Mouse (Mus musculus): Measurements from ENCODE around the gene Wdr89. TPM values are rescaled to one million over a fixed set of nuclear protein-coding genes. Genes with fewer than 3 reads are reported as not detected.
"Not testable (repeated sequence)": the region's sequence is repeated elsewhere in the genome, so short reads cannot be mapped to it uniquely, and the experiment has no call there.

Gene Wdr89
- polyA plus RNA-seq, 1 experiment from 2014 or later: 4.3 TPM

- Histone ChIP-seq H3K27me3 (replicated peaks; ENCODE audit: control insufficient read depth, insufficient read depth, low read length) (no peaks in the 10 kb centered on the region), H3K36me3 (ENCODE audit: control insufficient read depth, insufficient read depth) (no peaks in the 10 kb centered on the region), H3K4me2 (replicated peaks; ENCODE audit: low read depth) (no peak overlapping the region), H3K9me3 (ENCODE audit: control insufficient read depth) (no peaks in the 10 kb centered on the region), H3K4me3 (ENCODE audit: low read depth, low read length) (no peak overlapping the region), H3K9ac (ENCODE audit: low read depth, low read length) (no peak overlapping the region), H3K4me1 (replicated peaks; ENCODE audit: control insufficient read depth, insufficient read depth, low read length) (no peaks in the 10 kb centered on the region), H3K27ac (ENCODE audit: low read depth, low read length) (no peak overlapping the region)
- ATAC-seq: no peak
- WGBS: 23% methylated on average over 4 of the region's 4 CpGs
- no peak for TF ChIP-seq CTCF (IDR thresholded peaks at IDR 0.05; ENCODE audit: low read depth)
These were observed 18.0 kb upstream of the Wdr89 start for GRCm38 (mm10) chr12:75687314-75687713.

DNA sequence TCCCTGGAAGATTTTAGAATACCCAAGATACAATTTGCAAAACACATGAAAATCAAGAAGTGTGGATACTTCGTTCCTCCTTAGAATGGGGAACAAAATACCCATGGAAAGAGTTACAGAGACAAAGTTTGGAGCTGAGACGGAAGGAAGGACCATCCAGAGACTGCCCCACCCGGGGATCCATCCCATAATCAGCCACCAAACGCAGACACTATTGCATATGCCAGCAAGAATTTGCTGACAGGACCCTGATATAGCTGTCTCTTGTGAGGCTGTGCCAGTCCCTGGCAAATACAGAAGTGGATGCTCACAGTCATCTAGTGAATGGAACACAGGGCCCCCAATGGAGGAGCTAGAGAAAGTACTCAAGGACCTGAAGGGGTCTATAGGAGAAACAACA is 14.7 kb upstream of the Wdr89 start:
- not testable (repeated sequence) for H3K9ac ChIP-seq (ENCODE audit: low read depth, low read length); H3K36me3 ChIP-seq (ENCODE audit: control insufficient read depth, insufficient read depth); H3K27ac ChIP-seq (ENCODE audit: low read depth, low read length); ATAC-seq; H3K4me3 ChIP-seq (ENCODE audit: low read depth, low read length); H3K9me3 ChIP-seq (ENCODE audit: control insufficient read depth); H3K4me1 ChIP-seq (replicated peaks; ENCODE audit: control insufficient read depth, insufficient read depth, low read length); H3K27me3 ChIP-seq (replicated peaks; ENCODE audit: control insufficient read depth, insufficient read depth, low read length); H3K4me2 ChIP-seq (replicated peaks; ENCODE audit: low read depth)
- 84% methylated on average over 4 of the region's 4 CpGs for WGBS

- no peak for TF ChIP-seq CTCF (IDR thresholded peaks at IDR 0.05; ENCODE audit: low read depth)
- Histone ChIP-seq H3K4me1 (replicated peaks; ENCODE audit: control insufficient read depth, insufficient read depth, low read length) (no peaks in the 10 kb centered on the region), H3K36me3 (ENCODE audit: control insufficient read depth, insufficient read depth) (no peaks in the 10 kb centered on the region), H3K4me3 (ENCODE audit: low read depth, low read length) (no peak overlapping the region), H3K27ac (ENCODE audit: low read depth, low read length) (no peak overlapping the region), H3K27me3 (replicated peaks; ENCODE audit: control insufficient read depth, insufficient read depth, low read length) (no peaks in the 10 kb centered on the region), H3K9me3 (ENCODE audit: control insufficient read depth) (no peaks in the 10 kb centered on the region), H3K9ac (ENCODE audit: low read depth, low read length) (no peak overlapping the region), H3K4me2 (replicated peaks; ENCODE audit: low read depth) (no peak overlapping the region)
- peak; percentile 72 for ATAC-seq
- WGBS: 69% methylated on average over 4 of the region's 4 CpGs
These were observed 14.3 kb upstream of the Wdr89 start for GRCm38 (mm10) chr12:75683598-75683997.

GRCm38 (mm10) chr12:75682842-75683241 is 13.5 kb upstream of the Wdr89 start:
- Histone ChIP-seq H3K27ac (ENCODE audit: low read depth, low read length) (no peak overlapping the region), H3K36me3 (ENCODE audit: control insufficient read depth, insufficient read depth) (no peaks in the 10 kb centered on the region), H3K9ac (ENCODE audit: low read depth, low read length) (no peak overlapping the region), H3K4me2 (replicated peaks; ENCODE audit: low read depth) (no peak overlapping the region), H3K4me1 (replicated peaks; ENCODE audit: control insufficient read depth, insufficient read depth, low read length) (no peaks in the 10 kb centered on the region), H3K9me3 (ENCODE audit: control insufficient read depth) (no peaks in the 10 kb centered on the region), H3K4me3 (ENCODE audit: low read depth, low read length) (no peak overlapping the region), H3K27me3 (replicated peaks; ENCODE audit: control insufficient read depth, insufficient read depth, low read length) (no peaks in the 10 kb centered on the region)
- 69% methylated on average over 2 of the region's 2 CpGs for WGBS
- ATAC-seq: no peak
- TF ChIP-seq CTCF (IDR thresholded peaks at IDR 0.05; ENCODE audit: low read depth): no peak

GRCm38 (mm10) chr12:75681101-75681500 is 11.8 kb upstream of the Wdr89 start:
- no peak for TF ChIP-seq CTCF (IDR thresholded peaks at IDR 0.05; ENCODE audit: low read depth)
- no peak overlapping the region for H3K9ac ChIP-seq (ENCODE audit: low read depth, low read length)
- no peak overlapping the region for H3K27ac ChIP-seq (ENCODE audit: low read depth, low read length)
- 80% methylated on average over 4 of the region's 4 CpGs for WGBS
- H3K9me3 ChIP-seq (ENCODE audit: control insufficient read depth): no peaks in the 10 kb centered on the region
- H3K4me2 ChIP-seq (replicated peaks; ENCODE audit: low read depth): no peak overlapping the region
- H3K36me3 ChIP-seq (ENCODE audit: control insufficient read depth, insufficient read depth): no peaks in the 10 kb centered on the region
- no peak for ATAC-seq
- no peaks in the 10 kb centered on the region for H3K27me3 ChIP-seq (replicated peaks; ENCODE audit: control insufficient read depth, insufficient read depth, low read length)
- no peaks in the 10 kb centered on the region for H3K4me1 ChIP-seq (replicated peaks; ENCODE audit: control insufficient read depth, insufficient read depth, low read length)
- H3K4me3 ChIP-seq (ENCODE audit: low read depth, low read length): no peak overlapping the region

DNA sequence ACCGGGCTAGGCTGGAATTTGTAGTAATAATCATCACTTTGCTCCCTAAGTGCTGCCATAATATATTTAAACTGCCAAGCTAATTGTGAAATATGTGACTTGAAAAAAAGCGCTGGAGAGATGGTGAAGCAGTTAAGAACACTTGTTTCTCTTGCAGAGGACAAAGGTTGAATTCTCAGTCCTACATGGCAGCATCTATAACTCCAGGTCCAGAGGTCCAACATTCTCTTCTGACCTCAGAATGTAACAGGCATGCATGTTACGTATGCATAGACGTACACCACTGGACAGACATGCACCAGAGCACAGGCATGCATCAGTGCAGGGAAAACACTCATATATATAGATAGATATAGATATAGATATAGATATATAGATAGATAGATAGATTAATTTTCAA is 9.1 kb upstream of the Wdr89 start:
- no peaks in the 10 kb centered on the region for H3K27me3 ChIP-seq (replicated peaks; ENCODE audit: control insufficient read depth, insufficient read depth, low read length)
- H3K27ac ChIP-seq (ENCODE audit: low read depth, low read length): 0 out of 2 replicates have a peak overlapping the region, but pooled peaks have one; percentile 55
- TF ChIP-seq CTCF (IDR thresholded peaks at IDR 0.05; ENCODE audit: low read depth): no peak
- H3K9me3 ChIP-seq (ENCODE audit: control insufficient read depth): no peaks in the 10 kb centered on the region
- 53% methylated on average over 4 of the region's 4 CpGs for WGBS
- H3K36me3 ChIP-seq (ENCODE audit: control insufficient read depth, insufficient read depth): no peaks in the 10 kb centered on the region
- ATAC-seq: peak; percentile 93
- H3K4me1 ChIP-seq (replicated peaks; ENCODE audit: control insufficient read depth, insufficient read depth, low read length): no peaks in the 10 kb centered on the region
- no peak overlapping the region for H3K4me2 ChIP-seq (replicated peaks; ENCODE audit: low read depth)
- no peak overlapping the region for H3K4me3 ChIP-seq (ENCODE audit: low read depth, low read length)
- H3K9ac ChIP-seq (ENCODE audit: low read depth, low read length): no peak overlapping the region

DNA sequence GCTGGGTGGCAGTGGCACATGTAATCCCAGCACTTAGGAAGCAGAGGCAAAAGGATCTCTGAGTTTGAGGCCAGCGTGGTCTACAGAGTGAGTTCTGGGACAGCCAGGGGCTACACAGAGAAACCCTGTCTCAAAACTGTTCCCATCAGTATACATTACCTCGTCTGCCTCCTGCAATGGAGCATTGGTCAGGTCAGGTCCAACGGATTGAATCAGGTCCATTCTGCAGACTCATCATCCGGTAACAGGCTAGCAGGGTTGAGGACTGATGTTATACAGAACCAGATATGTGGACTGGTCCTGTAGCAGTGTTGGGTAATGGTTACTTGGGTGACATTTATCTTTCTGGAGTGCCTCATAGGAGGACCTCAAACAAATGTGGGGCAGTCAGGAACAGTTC is 3.3 kb upstream of the Wdr89 start:
- no peak overlapping the region for H3K27ac ChIP-seq (ENCODE audit: low read depth, low read length)
- no peak for ATAC-seq
- TF ChIP-seq CTCF (IDR thresholded peaks at IDR 0.05; ENCODE audit: low read depth): no peak
- H3K9ac ChIP-seq (ENCODE audit: low read depth, low read length): no peak overlapping the region
- no peaks in the 10 kb centered on the region for H3K9me3 ChIP-seq (ENCODE audit: control insufficient read depth)
- no peaks in the 10 kb centered on the region; the same call in 1 of the 2 replicates for H3K4me1 ChIP-seq (replicated peaks; ENCODE audit: control insufficient read depth, insufficient read depth, low read length)
- no peaks in the 10 kb centered on the region for H3K27me3 ChIP-seq (replicated peaks; ENCODE audit: control insufficient read depth, insufficient read depth, low read length)
- H3K4me3 ChIP-seq (ENCODE audit: low read depth, low read length): no peak overlapping the region
- WGBS: 97% methylated on average over 4 of the region's 4 CpGs
- H3K4me2 ChIP-seq (replicated peaks; ENCODE audit: low read depth): no peak overlapping the region
- H3K36me3 ChIP-seq (ENCODE audit: control insufficient read depth, insufficient read depth): no peaks in the 10 kb centered on the region

All from intestine, postnatal 0 days (tissue).